Mouse (Mus musculus): ENCODE measurements around the gene Jam3.

GRCm38 (mm10) chr9:27192761-27193591 lies 37.8 kb upstream of the Jam3 start:
- TF ChIP-seq POLR2A (IDR thresholded peaks at IDR 0.05; ENCODE audit: insufficient read depth, low read depth, low read length) (no peak), CTCF (IDR thresholded peaks at IDR 0.05; ENCODE audit: insufficient read depth, low read depth, low read length) (no peak)
